Mouse (Mus musculus) cerebellum, adult (tissue): ENCODE measurements around the gene Cbwd1.

ENCODE experiments used
- ATAC-seq: cut with Nextera tagmentation; 2 replicates; pipeline ENCODE4 v1.9.2; 2017; ENCODE audit warnings: mild to moderate bottlenecking, moderate library complexity, mixed read lengths; ENCODE audit not compliant: insufficient number of reproducible peaks, low FRiP score, low TSS enrichment

The Cbwd1 gene

DNA sequence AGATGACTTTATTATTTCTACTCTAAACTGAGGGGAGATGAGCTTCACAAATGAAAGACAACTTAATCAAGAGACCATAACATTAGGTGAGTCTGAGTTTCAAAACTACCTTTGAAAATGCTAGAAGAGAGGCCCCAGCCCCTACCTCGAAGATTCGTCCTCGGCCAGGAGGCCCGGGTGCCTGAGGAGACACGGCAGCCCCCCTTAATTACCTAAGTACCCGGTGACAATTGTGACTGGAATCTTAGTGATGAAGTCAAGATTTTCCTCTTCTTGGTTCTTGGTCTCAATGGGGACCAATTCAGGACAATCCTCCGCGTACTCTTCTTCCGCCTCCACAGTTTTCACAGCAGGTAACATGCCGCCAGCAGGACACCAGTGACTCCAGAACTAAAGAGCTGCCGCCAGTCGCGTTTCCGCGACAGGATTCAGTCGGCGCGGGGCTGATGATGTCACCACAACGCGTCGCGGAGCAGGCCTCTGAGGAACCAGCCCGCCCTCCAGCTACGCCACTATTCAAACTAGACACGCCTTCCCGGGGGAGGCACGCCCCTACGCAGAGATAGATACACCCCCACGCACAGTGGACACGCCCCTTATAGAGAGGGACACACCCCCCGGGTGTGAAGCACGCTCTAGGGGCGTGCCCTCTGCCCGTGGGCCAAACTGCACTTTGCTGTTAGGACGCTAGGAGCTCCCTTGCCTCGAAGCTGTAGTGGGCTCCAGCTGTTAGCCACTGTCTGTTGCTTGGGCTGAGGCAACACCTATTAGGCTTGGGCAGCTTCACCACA, at the start of gene Cbwd1:
Gene Cbwd1, minus strand, starts transcription at position 439 of the 791 bp plus-strand sequence.
- peak; percentile 98 for ATAC-seq

DNA sequence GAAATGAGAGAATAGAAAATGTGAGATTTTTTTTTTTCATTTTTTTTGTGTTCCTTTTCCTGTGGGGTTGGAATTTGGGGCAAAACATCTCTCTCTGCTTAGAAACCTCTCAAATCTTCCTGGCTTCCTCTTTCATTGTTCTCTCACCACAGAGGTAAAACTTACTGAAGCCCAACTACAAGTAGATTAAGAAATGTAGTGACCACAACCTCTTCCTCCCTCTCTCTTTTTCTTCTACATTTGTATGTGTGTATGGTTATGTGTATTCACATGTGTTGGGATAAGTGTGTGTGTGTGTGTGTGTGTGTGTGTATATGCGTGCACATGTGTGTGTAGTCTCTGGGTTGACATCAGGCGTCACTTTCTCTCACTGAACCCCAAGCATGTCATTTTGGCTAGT, 47.1 kb upstream of the Cbwd1 start:
- no peak for ATAC-seq

DNA sequence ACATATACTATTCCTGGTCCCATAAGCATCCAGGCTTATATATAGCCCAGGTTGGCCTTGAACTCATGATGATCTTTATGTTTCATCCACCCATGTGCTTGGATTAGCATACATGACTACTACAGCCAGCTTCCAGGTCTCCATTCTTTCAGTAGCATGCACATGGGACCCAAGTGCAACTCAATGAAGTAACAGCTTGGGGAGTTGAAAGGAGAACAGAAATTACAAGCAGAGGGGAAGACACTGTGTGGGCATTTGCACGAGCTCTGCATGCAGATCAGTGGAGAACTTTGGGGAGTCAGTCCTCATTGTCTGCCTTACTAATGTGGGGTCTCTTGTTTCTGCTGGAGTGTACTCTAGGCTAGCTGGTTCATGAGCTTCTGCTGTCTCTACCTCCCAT, 45.3 kb upstream of the Cbwd1 start:
- ATAC-seq, result no peak

DNA sequence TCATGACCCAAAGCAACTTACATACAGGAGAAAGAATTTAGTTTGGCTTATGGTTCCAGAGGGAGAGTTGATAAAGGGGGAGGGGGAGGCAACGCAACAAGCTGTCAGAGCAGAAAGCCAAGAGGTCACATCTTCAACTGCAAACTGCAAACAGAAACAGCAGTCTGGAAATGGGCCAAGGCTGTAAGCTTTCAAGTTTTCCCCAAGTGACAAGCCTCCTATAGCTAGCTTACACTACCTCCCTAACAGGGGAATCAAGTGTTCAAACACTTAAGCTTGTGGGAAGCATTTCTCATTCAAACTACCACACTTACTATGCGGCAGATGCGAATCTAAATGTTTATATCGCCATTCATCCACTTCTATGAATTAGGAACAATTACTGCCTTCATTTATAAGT, 42.4 kb upstream of the Cbwd1 start:
- ATAC-seq, result no peak

DNA sequence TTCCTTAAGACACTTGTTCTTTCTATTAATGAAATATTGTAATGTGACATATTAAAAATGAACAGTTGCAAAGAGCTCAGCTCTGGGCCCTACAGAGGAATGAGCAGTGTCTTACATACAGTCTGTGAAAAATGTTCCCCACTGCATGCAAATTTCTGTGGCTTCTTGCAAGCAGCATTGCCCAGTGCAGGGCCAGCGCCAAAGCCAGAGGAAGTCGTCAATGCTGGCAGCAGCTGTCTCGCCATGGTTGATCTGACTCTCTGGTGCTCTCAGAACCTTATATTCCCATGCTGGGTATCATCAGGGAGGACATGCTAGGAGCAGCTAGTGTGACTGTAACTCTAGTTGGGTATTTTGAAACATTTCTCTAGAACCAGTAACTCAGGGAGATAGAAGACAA, 41.4 kb upstream of the Cbwd1 start:
- no peak for ATAC-seq

DNA sequence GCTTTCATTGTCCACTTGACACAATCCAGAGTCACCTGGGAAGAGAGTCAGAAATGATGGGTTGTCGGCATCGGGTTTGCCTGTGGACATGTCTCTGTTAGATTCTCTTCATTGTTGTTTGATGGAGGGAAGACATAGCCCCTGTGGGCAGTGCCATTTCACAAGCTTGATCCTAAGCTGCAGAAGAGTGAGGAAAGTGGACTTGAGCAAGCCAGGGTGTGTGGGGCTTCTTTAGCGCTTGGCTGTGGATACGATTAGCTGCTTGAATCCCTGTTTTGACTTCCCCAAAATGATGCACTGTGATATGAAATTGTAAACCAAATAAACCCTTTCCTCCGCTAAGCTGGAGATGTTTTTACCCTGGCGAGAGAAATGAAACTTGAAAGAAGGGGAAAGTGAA, 40.6 kb upstream of the Cbwd1 start:
- ATAC-seq, result no peak

DNA sequence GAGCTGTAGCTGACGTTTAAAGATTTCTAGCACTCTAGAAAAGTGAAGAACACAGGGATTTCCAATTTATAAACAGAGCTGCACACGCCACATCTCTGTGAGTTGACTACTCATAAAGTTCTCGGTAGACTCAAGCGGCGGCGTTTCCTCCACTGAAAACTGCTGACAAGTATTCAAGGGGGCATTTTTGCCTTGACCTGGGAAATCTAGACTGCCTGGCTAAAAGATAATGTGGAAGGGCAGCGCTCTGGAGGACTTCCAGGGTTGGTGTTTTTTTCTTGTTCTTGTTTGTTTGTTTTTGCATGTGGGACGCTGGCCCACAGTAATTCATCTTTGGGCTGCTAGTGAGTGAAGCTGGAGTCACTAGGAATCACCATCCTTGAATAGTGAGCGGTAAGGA, 38.7 kb upstream of the Cbwd1 start:
- no peak for ATAC-seq

DNA sequence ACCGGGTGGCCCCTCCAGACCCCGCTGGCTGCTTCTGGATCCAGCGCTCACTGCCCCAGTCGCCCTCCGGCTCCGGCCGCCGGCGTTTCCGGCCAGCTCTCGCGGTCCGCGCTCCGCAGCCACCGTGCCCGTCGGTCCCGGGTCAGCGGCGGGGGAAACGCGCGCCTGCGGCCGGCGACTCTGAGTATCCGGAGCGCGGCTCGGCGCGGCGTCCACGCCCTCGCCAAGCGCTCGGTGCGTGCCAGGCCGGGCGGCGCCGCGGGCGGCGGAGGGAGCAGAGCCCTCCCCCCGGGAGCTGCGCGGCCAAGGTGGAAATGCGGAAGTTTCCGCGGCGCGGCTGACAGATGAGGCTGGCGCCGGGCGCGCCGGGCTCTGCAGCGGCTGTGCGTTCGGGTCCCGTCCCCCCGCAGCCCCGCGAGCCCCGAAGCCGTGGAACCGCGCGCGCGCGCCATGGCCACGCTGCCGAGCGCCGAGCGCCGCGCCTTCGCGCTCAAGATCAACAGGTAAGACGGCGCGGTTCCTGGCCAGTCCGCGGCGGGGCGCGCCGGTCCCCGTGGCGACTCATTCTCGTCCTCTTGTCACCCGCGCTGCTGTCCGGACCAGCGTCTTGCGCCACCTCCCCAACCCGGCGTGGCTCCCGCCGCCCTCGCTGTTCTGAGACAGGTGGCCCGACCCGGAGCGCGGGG, 37.9 kb upstream of the Cbwd1 start, which contains the start of gene Dock8:
Gene Dock8, plus strand, starts transcription at position 334 of the 686 bp plus-strand sequence.
- no peak; the same call in 1 of the 2 replicates for ATAC-seq

DNA sequence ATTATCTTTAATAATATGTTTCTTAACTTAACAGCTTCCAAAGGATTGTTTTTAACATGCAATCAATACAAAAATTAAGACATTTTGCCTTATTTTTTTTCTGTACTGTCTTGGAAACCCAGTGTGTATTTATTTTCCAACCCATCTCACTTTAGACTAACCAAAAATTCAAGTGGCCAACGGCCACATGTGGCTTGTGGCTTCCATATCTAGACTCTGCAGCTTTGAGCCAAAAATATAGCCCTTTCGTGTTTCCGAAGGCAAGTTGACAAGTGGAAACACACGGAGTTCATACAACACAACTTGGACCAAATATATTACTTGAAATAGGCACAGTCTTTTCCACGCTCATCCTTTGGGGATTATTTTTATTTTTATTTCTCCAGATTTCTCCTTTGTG, 37.2 kb upstream of the Cbwd1 start:
- no peak for ATAC-seq

DNA sequence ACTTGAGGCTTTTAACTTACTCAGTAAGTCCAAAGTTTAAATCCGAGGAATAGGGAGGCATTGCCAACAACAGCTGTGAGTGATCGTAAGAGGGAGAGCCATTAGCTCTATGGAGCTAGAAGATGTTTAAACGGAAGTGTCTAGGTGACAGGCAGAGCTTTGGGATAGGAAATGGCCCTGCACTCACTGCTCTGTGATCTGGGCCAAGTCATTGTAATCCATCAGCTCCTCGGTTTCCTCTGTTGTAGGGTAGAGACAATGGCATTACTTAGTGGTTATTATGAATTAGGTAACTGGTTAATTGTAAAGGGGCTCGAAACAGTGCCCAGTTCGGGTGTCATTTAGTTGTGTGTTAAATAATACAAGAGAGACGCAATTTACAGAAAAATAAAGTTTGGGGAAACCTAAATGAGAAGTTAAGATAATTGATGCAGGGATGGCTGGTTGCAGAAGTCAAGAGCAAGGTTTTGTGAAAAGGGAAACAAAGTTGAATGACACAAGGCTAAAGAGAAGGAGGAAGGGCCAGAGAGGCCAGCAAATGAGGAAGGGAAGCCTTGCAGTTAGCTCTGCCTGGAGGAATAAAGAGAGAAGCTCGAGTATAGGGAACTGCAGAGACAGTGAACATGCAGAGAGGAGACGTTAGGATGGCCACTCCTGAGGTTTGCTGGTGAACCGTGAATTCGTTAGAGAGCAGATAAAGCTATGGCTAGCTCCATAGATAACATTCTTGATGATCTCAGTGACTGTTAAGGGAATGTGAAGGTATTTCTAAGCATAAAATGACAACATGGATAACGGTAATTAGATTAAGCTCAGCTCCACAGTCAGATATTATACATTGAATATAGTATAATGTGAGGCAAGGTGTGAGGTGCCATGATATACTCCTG, 35.6 kb upstream of the Cbwd1 start:
- no peak for ATAC-seq

DNA sequence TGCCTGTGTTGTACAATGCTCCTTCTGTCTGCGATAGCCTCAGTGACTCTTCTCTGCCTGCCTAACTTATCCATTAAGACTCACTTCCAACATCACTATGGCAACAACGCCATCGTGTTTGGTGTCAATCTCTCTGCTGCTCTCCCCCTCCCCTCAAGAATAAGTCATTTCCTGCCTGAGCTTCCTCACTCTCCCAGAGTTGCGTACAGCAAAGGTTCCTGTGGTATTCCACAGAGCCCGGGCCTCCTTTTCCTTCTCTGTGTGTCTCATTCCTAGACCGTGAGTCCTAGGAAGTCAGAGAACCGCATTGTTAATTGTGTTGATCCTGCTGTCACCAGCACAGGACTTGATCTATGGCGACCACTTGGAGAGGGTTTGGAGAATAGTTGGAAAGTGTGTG, 33.5 kb upstream of the Cbwd1 start:
- ATAC-seq, result no peak

DNA sequence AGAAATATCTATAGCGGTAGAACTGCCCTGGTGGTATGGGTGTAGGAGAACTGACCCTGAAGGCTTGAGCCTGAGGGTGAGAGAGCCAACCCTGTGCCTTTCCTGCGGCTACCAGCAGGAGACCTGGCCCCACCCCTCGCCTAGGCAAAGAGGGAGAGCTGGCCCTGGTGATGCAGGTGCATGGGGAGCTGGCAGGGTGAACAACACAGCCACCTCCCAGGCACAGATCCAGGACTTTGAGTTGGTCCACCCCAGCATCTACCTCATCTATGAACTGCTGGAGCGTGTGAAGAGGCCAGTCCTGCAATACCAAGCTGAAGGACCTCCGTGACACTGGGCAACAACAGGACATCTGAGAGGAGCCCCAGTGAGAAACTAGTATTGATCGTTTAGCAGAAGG, 32.1 kb upstream of the Cbwd1 start:
- no peak for ATAC-seq

DNA sequence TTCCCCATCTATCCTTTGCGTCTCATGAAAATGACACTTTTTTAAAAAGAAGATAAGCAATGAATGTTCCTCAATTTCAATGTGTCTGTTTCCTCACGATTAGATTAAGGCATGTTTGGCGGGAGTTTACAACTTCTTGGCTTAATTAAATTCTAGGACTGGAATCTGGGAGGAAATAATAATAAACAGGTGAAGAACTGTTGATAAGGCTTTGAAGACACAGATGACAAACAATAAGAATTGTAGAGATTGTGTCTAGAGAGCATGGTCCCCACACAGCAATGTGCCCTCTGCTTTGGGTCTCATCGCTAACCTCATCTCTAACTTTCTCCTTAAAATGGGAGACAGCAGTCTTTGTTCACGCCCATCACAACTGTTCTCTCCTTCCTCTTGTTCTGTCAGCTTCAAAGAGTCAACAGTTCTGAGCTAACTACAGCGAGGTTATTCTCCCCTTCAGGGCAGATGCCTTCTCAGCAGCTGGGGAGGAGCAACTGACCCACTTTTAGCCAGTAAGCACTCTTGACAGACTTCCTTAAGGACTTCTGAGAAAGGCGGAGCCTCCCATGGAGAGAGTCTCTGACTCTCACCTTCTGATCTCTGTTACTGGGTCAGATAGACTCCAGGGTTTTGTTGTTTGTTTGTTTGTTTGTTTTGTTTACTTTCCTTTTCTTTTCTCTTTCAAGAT, 28.9 kb upstream of the Cbwd1 start:
- no peak for ATAC-seq

DNA sequence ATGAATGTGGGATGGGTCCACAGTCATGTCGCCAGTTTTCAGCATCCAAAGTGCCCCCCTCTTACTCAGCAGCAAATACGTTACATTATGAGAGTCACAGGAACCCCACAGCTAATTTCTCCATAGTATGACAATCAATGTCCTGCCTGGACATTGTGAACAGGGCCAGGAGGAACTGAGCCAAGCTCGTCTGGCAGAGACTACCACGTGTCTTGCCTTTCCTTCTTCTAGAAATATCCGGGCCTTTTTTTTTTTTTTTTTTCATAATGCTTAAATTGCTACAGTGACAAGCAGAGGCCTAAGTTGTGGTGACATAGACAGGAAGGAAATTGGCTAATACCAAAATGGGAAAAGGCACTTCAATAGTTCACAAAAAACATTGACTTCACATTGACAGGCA, 27.4 kb upstream of the Cbwd1 start:
- no peak for ATAC-seq

DNA sequence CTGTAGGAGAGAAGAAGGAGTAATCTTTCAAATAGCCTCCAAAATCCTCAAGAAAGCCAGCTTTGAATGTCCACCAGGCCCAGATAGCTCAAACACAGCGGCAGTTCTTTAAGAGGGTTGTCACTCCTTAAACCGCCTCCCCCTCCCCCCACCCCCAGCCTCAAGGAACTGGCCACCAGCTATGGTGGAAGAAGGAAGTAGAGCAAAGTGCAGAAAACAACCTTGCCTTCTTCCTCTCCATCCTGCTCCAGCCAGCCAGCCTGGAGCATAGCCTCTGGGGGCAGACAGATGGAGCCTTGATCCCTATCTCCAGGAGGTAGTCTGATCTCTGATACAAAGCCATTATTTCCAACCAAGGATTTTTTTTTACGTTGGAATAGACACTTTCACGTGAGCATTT, 25.9 kb upstream of the Cbwd1 start:
- ATAC-seq, result no peak

DNA sequence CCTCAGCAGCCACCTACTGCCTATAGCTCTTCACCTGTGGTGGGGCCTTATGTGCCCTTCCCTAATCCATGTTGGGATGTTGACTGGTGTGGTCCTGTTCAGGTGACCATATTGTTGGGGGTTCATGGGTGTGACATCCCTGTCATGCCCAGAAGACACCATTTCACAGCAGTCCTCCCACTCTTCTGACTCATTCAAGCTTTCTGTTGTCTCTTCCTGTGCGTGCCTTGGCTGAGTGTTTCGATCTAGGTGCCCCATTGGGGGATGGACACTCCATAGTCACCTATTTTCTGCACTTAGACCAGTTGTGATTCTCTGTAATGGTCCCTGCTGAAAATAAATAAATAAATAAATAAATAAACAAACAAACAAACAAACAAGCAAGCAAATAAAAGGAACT, 23.6 kb upstream of the Cbwd1 start:
- ATAC-seq, result no peak

DNA sequence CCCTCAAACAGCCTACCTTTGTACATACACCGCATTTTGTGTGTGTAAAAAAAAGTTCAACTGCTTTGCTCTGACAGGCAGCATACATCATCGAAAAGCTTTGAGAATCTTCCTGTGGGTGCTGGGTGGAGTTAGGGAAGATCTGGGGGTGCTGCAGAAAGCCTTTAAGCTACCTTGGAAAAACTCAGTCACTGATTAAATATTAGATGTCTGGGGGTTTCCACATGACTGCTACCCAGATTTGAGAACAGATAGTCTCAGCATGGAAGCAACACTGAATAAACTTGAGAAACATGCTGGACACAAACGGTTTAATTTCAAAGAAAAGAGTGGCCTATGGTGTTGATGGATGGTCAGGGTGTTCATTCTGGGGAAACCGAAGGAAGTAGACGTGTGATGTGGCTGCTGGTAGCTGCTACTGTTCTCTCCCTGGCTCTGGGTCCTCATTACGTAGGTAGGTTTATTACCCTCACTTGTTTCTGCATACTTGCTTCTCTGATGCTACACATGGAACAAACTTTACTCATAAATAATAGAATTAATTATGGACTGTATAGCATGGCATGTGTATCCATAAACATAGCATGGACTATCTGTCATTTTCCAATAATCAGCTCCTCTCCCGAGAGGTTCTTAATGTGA, 22.6 kb upstream of the Cbwd1 start:
- ATAC-seq, result no peak

DNA sequence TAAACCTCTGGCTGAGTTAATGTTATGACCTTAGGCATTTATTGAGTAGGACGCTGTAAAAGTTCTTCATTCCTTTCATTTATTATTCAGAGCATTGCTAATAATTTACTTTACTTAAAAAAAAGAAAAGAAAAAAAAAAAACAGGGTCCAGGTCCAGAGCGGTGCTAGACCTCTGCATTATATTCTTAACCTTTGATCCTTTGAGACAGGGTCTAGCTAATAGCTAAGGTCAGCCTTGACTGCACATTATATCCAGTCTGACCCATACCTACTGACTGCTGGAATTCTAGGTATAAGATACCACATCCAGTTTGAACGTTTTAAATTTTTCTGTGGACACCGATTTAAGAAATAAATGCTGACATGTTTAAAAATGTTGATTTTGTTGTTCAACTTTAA, 21.6 kb upstream of the Cbwd1 start:
- no peak for ATAC-seq

DNA sequence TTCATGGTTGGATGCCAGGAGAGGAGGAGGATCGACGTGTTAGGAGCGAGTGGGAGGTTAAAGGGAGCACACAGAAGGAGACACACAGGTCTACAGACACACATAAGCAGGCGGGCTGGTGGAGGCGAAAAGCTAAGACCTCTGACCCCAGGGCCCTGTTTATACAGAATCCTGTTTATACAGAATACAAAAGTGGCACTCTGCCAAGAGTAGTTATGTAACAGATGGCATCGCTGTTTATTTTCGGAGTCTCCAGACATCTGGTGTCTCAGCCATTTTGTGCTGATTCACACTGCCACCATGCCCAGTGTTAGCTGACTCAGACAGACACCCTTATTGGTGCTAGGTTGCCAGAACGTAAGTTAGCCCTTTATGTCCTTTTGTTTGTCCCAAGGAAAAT, 19.9 kb upstream of the Cbwd1 start:
- ATAC-seq, result peak; percentile 75; the same call in 1 of the 2 replicates
